Mouse (Mus musculus) C2C12 (cell line): Measurements from ENCODE around the gene Tbc1d10b.

Experiments used
- CEBPB ChIP-seq: IDR thresholded peaks from one replicate; pipeline ENCODE4 v1.6.1; 2011; ENCODE audit warnings: low read depth, mild to moderate bottlenecking, control low read depth, moderate library complexity
- CTCF ChIP-seq: IDR thresholded peaks from one replicate; pipeline ENCODE4 v1.5.1; 2011; ENCODE audit not compliant: control insufficient read depth, insufficient read depth, insufficient read length
- FOSL1 ChIP-seq: IDR thresholded peaks from one replicate; pipeline ENCODE4 v1.8.0; 2011; ENCODE audit warnings: mild to moderate bottlenecking, low read length; ENCODE audit not compliant: poor library complexity, insufficient read depth, severe bottlenecking
- MAX ChIP-seq: IDR thresholded peaks from one replicate; pipeline ENCODE4 v1.6.1; 2011; ENCODE audit warnings: mild to moderate bottlenecking, control low read depth
- MYOD1 ChIP-seq: IDR thresholded peaks from one replicate; pipeline ENCODE4 v1.6.1; 2011; ENCODE audit warnings: low read depth; ENCODE audit not compliant: control insufficient read depth, insufficient read length
- MYOG ChIP-seq: IDR thresholded peaks from one replicate; pipeline ENCODE4 v1.6.1; 2011; ENCODE audit not compliant: control insufficient read depth, insufficient read length; ENCODE audit errors: extremely low read depth
- USF1 ChIP-seq: IDR thresholded peaks from one replicate; pipeline ENCODE4 v1.6.1; 2011; ENCODE audit warnings: low read depth, mild to moderate bottlenecking, control low read depth, moderate library complexity

DNA sequence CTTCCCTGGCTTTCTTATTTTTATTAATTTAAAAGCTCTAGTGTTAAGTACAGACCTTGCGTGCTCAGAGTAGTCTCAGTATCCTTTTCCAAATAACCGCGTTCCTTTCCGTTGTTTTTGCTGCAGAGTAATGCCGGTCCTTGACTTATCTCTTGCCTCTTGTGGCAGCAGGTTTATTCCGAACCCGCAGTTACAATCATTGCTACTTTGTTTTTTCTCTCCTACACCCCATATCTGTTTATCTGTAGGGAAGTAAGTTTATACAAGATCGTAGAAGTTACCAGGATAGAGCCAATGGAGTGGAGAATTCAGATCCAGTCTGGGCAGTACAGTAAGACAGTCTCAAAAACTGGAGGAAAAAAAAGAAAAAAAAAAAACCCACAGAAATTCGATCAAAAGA is 25.5 kb upstream of the Tbc1d10b start:
- TF ChIP-seq USF1 (no peak), CTCF (no peak), MYOD1 (no peak), FOSL1 (no peak), MAX (no peak), MYOG (no peak), CEBPB (no peak)
